Mouse (Mus musculus) limb, embryonic 11.5 days (tissue): ENCODE results near the gene Creb3l2. TPM values are rescaled to one million over a fixed set of nuclear protein-coding genes. Genes with fewer than 3 reads are reported as not detected.

Experiments used
- ATAC-seq: fragments of 200-750 bp; cut with Nextera tagmentation; 2 replicates; pipeline ENCODE4 v1.8.0; 2017; ENCODE audit warnings: low read depth; ENCODE audit not compliant: insufficient number of reproducible peaks, low FRiP score, low TSS enrichment
- DNase-seq: peaks from one replicate; pipeline ENCODE4 v3.0.0-alpha.2; 2015; ENCODE audit warnings: low spot score
- H3K27ac ChIP-seq: fragments of 300-500 bp; sonication (generic); replicated peaks from 2 replicates; pipeline ENCODE4 v1.5.1; 2014; ENCODE audit warnings: low read depth, mild to moderate bottlenecking, low read length
- H3K27me3 ChIP-seq: fragments of 300-500 bp; sonication (generic); 2 replicates; pipeline ENCODE4 v1.6.1; 2014; ENCODE audit warnings: mild to moderate bottlenecking, low read length, mixed read lengths; ENCODE audit not compliant: control insufficient read depth, insufficient read depth
- H3K36me3 ChIP-seq: fragments of 300-500 bp; sonication (generic); 2 replicates; pipeline ENCODE4 v1.6.1; 2014; ENCODE audit warnings: mild to moderate bottlenecking, low read length, moderate library complexity, mixed read lengths; ENCODE audit not compliant: control insufficient read depth, insufficient read depth
- H3K4me1 ChIP-seq: fragments of 300-500 bp; sonication (generic); 2 replicates; pipeline ENCODE4 v1.6.1; 2014; ENCODE audit warnings: low read length, mixed read lengths; ENCODE audit not compliant: control insufficient read depth, insufficient read depth
- H3K4me2 ChIP-seq: fragments of 300-500 bp; sonication (generic); 2 replicates; pipeline ENCODE4 v1.6.1; 2014; ENCODE audit warnings: low read depth, mild to moderate bottlenecking, moderate library complexity; ENCODE audit not compliant: severe bottlenecking
- H3K4me3 ChIP-seq: fragments of 300-500 bp; sonication (generic); 2 replicates; pipeline ENCODE4 v1.5.1; 2014; ENCODE audit warnings: low read depth, low read length
- H3K9ac ChIP-seq: fragments of 300-500 bp; sonication (generic); 2 replicates; pipeline ENCODE4 v1.6.1; 2014; ENCODE audit warnings: mild to moderate bottlenecking, low read length
- H3K9me3 ChIP-seq: fragments of 300-500 bp; sonication (generic); 2 replicates; pipeline ENCODE4 v1.6.1; 2016; ENCODE audit warnings: low read length; ENCODE audit not compliant: control insufficient read depth
- WGBS: fragments of 180-500 bp; shearing (Covaris S2); extraction: QIAGEN DNeasy Blood & Tissue Kit; methylation state at CpG from one replicate; pipeline ENCODE4 v1.1.7; 2014; 5-methylcytosine and 5-hydroxymethylcytosine counted together
- polyA plus RNA-seq: library from polyadenylated mRNA; unstranded; fragments of >200 nt; fragmentation: Nextera tagmentation; extraction: Ambion mirVana; gene quantifications from 2 replicates; pipeline ENCODE4 v1.2.1, GENCODE M21; 2014

Gene Creb3l2
- polyA plus RNA-seq, 1 experiment from 2014 or later, result 25.2 TPM

GRCm38 (mm10) chr6:37400866-37401525 is 41.0 kb downstream of the Creb3l2 start:
- H3K27me3 ChIP-seq, result no peaks in the 10 kb centered on the region
- no peak overlapping the region for H3K27ac ChIP-seq
- H3K9ac ChIP-seq, result no peak overlapping the region
- ATAC-seq, result no peak
- no peak overlapping the region for H3K4me2 ChIP-seq
- DNase-seq, result no peak
- H3K4me1 ChIP-seq, result peaks cover 20% of the 10 kb centered on the region
- no peaks in the 10 kb centered on the region for H3K9me3 ChIP-seq
- H3K4me3 ChIP-seq, result no peak overlapping the region
- WGBS, result 83% methylated on average over 11 of the region's 11 CpGs
- H3K36me3 ChIP-seq, result no peaks in the 10 kb centered on the region

DNA sequence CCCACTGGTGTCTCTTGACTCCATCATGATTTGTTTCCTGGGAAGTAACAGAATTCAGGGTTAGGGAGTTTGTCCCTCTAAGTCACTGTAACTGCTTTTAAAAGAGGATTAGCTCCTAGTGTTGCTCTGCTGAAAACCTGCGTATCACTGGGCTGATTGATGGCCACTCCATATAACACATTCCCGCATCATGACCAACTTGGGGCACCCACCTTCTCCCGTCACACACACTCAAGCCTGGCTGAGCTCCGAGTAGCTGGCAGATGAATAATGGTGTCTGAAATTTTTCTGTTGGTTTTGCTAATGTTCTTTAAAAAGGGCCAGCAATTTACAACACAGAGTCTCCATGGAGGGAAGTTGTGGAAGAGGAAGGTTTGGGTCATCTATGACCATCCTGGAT is 41.8 kb downstream of the Creb3l2 start:
- H3K9ac ChIP-seq, result no peak overlapping the region
- ATAC-seq (no peak), DNase-seq (no peak)
- H3K4me3 ChIP-seq, result no peak overlapping the region
- 70% methylated on average over 4 of the region's 4 CpGs for WGBS
- no peak overlapping the region for H3K4me2 ChIP-seq
- H3K9me3 ChIP-seq, result no peaks in the 10 kb centered on the region
- H3K27me3 ChIP-seq, result no peaks in the 10 kb centered on the region
- H3K27ac ChIP-seq, result no peak overlapping the region
- H3K36me3 ChIP-seq, result no peaks in the 10 kb centered on the region
- H3K4me1 ChIP-seq, result peaks cover 20% of the 10 kb centered on the region

- WGBS, result 41% methylated on average over 10 of the region's 10 CpGs
- ATAC-seq, result no peak
- H3K9me3 ChIP-seq, result no peaks in the 10 kb centered on the region
- no peak overlapping the region for H3K9ac ChIP-seq
- no peaks in the 10 kb centered on the region for H3K36me3 ChIP-seq
- no peak overlapping the region for H3K4me2 ChIP-seq
- no peaks in the 10 kb centered on the region for H3K27me3 ChIP-seq
- DNase-seq, result no peak
- H3K4me3 ChIP-seq, result no peak overlapping the region
- no peak overlapping the region for H3K27ac ChIP-seq
- peaks cover 17% of the 10 kb centered on the region for H3K4me1 ChIP-seq
Measured at GRCm38 (mm10) chr6:37398943-37399342, 43.0 kb downstream of the Creb3l2 start.

DNA sequence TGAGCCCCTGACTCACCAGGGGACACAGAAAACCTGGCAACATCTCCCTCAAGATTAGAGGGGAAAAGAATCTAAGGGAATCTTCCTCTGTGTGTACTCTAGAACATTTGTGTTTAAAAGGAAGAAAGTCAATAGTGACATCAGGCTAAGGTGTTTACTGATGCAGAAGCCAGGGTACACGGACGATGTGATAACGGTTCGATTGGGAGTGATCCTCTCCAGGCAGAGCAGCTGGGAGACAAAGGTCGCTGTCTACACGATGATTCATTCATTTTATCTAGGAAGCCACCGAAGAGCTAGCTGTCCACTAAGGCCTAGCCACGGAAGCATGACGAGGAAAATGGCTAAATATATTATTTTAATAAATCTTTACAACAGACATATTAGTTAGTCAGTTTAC is 44.0 kb downstream of the Creb3l2 start:
- WGBS, result 86% methylated on average over 9 of the region's 9 CpGs
- peaks cover 17% of the 10 kb centered on the region; the same call in 1 of the 2 replicates for H3K4me1 ChIP-seq
- no peak for DNase-seq

GRCm38 (mm10) chr6:37397254-37397653 is 44.7 kb downstream of the Creb3l2 start:
- no peak overlapping the region for H3K4me2 ChIP-seq
- no peak overlapping the region for H3K27ac ChIP-seq
- ATAC-seq (no peak), DNase-seq (no peak)
- no peaks in the 10 kb centered on the region for H3K36me3 ChIP-seq
- no peaks in the 10 kb centered on the region for H3K9me3 ChIP-seq
- no peak overlapping the region for H3K4me3 ChIP-seq
- H3K9ac ChIP-seq, result no peak overlapping the region
- H3K4me1 ChIP-seq, result peaks cover 17% of the 10 kb centered on the region; the same call in 1 of the 2 replicates
- no peaks in the 10 kb centered on the region for H3K27me3 ChIP-seq
- WGBS, result 90% methylated on average over 4 of the region's 4 CpGs

More for the DNA sequence above, 44.0 kb downstream of the Creb3l2 start:
- Histone ChIP-seq H3K4me2 (no peak overlapping the region), H3K9me3 (no peaks in the 10 kb centered on the region), H3K27me3 (no peaks in the 10 kb centered on the region), H3K27ac (no peak overlapping the region), H3K4me3 (no peak overlapping the region), H3K9ac (no peak overlapping the region), H3K36me3 (no peaks in the 10 kb centered on the region)
- no peak for ATAC-seq

- no peaks in the 10 kb centered on the region for H3K9me3 ChIP-seq
- H3K27ac ChIP-seq, result no peak overlapping the region
- WGBS, result 91% methylated on average over 4 of the region's 4 CpGs
- H3K9ac ChIP-seq, result no peak overlapping the region
- no peak for ATAC-seq
- no peaks in the 10 kb centered on the region for H3K27me3 ChIP-seq
- H3K4me1 ChIP-seq, result peaks cover 8% of the 10 kb centered on the region; the same call in 1 of the 2 replicates
- no peaks in the 10 kb centered on the region for H3K36me3 ChIP-seq
- H3K4me3 ChIP-seq, result no peak overlapping the region
- DNase-seq, result no peak
- no peak overlapping the region for H3K4me2 ChIP-seq
Measured at GRCm38 (mm10) chr6:37396127-37396526, 45.8 kb downstream of the Creb3l2 start.

- peak; percentile 50 for DNase-seq
- ATAC-seq, result peak; percentile 72; the same call in 1 of the 2 replicates
- H3K4me3 ChIP-seq, result no peak overlapping the region
- 0 out of 2 replicates have a peak overlapping the region, but pooled peaks have one; percentile 24 for H3K27ac ChIP-seq
- peaks cover 6% of the 10 kb centered on the region; the same call in 1 of the 2 replicates for H3K4me1 ChIP-seq
- H3K27me3 ChIP-seq, result no peaks in the 10 kb centered on the region
- no peaks in the 10 kb centered on the region for H3K36me3 ChIP-seq
- H3K9ac ChIP-seq, result no peak overlapping the region
- no peaks in the 10 kb centered on the region for H3K9me3 ChIP-seq
- no peak overlapping the region for H3K4me2 ChIP-seq
- 27% methylated on average over 6 of the region's 6 CpGs for WGBS
Measured at GRCm38 (mm10) chr6:37393263-37393662, 48.7 kb downstream of the Creb3l2 start.

DNA sequence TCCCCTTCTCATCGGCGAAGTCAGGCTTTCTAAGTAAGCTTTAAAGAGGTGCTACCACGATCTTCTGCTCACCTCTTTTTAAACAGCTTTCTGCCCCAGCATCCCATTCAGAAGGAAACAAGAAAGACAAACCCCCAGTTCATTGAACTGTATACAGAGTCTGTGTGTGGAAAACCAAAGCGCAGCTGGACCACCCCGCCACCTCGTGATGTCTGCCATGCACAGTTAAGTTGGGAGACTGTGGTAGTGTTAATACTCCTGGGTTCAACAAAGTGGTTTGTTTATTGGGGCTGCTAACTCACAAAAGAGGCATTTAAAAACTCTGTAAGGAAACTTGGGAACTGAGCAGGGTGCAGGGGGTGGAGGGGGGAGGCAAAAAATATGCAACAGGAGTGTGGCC is 49.7 kb downstream of the Creb3l2 start:
- peak; percentile 75 for ATAC-seq

More for the DNA sequence above, 49.7 kb downstream of the Creb3l2 start:
- Histone ChIP-seq H3K27me3 (no peaks in the 10 kb centered on the region), H3K4me3 (no peak overlapping the region), H3K9ac (no peak overlapping the region), H3K27ac (peak overlapping the region; percentile 43), H3K4me2 (no peak overlapping the region), H3K4me1 (peaks cover 6% of the 10 kb centered on the region; the same call in 1 of the 2 replicates), H3K36me3 (no peaks in the 10 kb centered on the region), H3K9me3 (no peaks in the 10 kb centered on the region)
- peak; percentile 39 for DNase-seq
- 64% methylated on average over 6 of the region's 6 CpGs for WGBS
